Mouse (Mus musculus): ENCODE data around the gene Esyt1.
A peak's percentile ranks its signal among the peaks of the same experiment; 100 is the strongest.
"Not testable (repeated sequence)": the region's sequence is repeated elsewhere in the genome, so short reads cannot be mapped to it uniquely, and the experiment has no call there.

The Esyt1 gene

DNA sequence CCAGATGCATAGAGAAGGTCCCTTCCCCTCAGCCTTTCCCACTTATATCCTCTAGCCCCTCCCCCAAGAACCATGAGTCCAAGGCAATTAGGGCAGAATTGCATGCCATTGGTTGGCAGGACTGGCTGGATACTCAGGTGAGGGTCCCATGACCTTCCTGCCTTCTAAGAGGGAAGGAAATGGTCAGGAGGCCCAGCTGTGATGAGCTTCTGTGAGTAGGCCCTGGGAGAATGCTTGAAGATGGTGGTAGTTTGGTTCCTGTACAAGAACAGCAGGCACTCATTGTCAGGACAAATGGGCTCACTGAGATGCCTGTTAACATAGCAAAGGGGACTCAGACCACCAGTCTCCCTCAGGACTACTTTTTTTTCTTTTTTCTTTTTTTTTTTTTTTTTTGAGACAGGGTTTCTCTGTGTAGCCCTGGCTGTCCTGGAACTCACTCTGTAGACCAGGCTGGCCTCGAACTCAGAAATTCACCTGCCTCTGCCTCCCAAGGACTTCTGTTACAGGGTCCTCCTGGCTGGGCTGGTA lies 12.7 kb upstream of the Esyt1 start:
- no peak for DNase-seq (ENCODE audit: low spot score in 2 of 2)

GRCm38 (mm10) chr10:128536266-128536940 lies 10.7 kb upstream of the Esyt1 start:
- DNase-seq (ENCODE audit: low spot score in 2 of 2): peak; percentile 90 to 91

DNA sequence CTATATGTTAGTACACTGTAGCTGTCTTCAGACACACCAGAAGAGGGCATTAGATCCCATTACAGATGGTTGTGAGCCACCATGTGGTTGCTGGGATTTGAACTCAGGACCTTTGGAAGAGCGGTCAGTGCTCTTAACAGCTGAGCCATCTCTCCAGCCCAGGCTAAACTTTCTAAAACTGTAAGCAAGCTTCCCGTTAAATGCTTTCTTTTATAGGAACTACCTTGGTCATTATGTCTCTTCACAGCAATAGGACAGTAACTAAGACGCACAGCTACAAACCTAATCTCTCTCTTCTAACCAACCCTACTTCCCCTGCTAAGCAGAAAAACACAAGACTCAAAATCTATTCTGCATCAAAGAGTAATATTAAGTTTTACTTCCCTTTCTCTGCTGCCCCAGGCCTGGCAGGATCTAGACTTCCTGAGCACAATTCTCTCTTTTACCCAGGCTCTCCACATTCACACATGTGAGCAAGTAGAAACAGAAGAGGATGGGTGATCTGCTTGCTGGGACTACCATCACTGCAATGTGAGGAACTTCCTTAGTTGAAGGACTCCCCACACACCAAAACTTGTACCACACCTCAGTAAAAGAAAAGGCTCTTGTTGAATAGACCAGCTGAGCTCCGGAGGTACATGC lies 10.1 kb upstream of the Esyt1 start:
- no peak for DNase-seq (ENCODE audit: low spot score in 2 of 2)

DNA sequence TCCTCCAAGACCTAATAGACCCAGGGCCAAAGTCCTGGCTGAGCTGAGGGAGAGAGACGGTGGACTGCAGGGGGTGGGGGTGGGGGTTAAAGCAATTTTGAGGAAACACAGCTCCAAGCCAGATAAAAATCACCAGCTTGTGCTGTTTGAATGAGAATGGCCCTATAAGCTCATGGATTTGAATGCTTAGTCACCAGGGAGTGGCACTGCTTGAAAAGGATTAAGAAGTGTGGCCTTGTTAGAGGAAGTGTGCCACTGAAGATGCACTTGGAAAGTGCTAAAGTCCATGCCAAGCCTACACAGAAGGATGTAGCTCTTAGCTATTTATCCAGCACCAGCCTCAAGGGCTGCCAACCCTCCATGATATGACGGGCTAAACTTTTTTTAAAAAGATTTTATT lies 9.5 kb upstream of the Esyt1 start:
- no peak for DNase-seq (ENCODE audit: low spot score in 2 of 2)

GRCm38 (mm10) chr10:128526366-128527356 lies 990 bp upstream of the Esyt1 start:
- DNase-seq (ENCODE audit: low spot score in 2 of 2): no peak

DNA sequence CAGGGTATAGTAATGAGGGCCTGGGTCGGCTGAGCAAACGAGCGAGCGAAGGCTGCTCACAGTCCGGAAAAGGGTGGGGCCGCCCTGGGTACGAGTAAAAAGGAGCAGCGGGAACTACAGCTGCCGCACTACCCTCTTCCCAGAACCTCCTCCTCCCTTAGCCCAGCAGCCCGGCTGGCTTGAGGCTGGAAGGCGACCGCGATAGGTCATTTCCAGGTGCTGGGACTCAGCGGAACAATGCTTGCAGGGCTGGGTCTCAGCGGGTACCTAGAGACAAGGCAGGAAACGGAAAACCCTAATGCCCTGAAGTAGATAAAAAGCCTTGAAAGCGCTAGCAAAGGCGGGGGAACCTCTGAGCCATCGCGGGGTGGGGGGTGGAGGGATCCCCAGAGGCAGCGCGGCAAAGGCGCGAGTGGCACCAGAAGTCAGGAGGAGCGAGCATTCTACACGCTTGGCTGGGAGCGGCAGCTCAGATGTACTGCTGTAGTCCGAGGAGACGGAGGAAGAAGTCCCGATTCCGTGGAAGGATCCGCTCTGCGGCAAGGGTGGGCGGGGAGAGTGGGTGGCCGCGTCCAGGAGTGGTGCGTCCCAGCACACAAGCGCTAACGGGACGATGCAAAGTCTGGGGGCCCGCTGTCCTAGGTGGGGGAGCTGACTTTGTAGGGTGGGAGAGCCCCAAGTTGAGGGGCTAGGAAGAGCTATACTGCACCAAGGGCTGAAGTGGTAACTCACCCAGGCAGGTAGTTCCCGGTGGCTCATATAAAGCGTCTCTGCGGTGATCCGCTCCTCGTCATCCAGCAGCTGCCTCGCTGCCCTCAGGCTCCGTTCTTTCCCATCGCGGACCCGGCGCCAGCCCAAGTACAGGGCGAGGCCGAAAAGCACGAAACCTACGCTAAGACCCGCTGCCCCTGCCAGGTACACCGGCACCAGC lies 674 bp downstream of the Esyt1 start:
- DNase-seq (ENCODE audit: low spot score in 2 of 2): peak; percentile 57 to 64

- DNase-seq (ENCODE audit: low spot score in 2 of 2): no peak
Observed at GRCm38 (mm10) chr10:128524111-128524731, 1.4 kb downstream of the Esyt1 start.

GRCm38 (mm10) chr10:128522351-128522750 lies 3.3 kb downstream of the Esyt1 start:
- no peak for DNase-seq (ENCODE audit: low spot score in 2 of 2)

GRCm38 (mm10) chr10:128520591-128520990 lies 5.1 kb downstream of the Esyt1 start:
- no peak for DNase-seq (ENCODE audit: low spot score in 2 of 2)

GRCm38 (mm10) chr10:128518833-128519232 lies 6.8 kb downstream of the Esyt1 start:
- peak in 1 of 2 experiments; percentile 51 for DNase-seq (ENCODE audit: low spot score in 2 of 2)

GRCm38 (mm10) chr10:128516677-128517076 lies 9.0 kb downstream of the Esyt1 start:
- no peak for DNase-seq (ENCODE audit: low spot score in 2 of 2)

- DNase-seq (ENCODE audit: low spot score in 2 of 2): no peak
Observed at GRCm38 (mm10) chr10:128516029-128516428, 9.6 kb downstream of the Esyt1 start.

DNA sequence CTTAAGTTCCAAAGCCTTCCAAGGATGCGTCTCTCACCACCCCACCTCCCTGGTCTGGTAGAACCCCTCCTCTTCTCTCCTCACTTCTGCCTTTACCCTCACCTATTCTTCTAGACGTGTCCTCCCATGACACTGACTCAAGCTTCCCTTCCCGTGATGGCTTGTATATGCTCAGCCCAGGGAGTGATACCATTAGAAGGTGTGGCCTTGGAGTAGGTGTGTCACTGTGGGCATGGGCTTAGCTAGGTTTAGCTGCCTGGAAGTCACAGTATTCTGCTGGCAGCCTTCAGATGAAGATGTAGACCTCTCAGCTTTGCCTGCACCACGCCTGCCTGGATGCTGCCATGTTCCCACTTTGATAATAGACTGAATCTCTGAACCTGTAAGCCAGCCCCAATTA lies 10.6 kb downstream of the Esyt1 start:
- no peak for DNase-seq (ENCODE audit: low spot score in 2 of 2)

DNA sequence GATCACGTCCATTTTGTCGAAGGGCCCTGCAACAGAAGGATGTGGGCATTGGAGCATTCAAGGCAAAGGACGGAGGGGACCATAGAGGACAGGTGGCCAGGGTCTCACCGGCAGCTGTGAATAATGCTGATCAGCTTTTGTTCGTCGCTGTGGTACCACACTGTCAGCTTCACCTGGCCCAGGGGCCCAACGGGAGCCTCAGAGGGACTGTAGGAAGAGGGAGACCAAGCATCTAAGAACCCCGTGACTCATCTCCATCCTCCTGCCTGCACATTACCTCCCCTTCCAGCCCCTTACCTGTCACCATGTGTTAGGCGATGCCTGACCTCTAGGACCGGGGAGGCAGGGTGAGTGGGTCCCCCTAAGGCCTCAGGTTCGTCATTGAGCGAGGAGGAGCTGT lies 13.9 kb downstream of the Esyt1 start:
- DNase-seq (ENCODE audit: low spot score in 2 of 2): no peak

- no peak for DNase-seq (ENCODE audit: low spot score in 2 of 2)
Observed at GRCm38 (mm10) chr10:128511189-128511588, 14.5 kb downstream of the Esyt1 start.

- no peak for DNase-seq (ENCODE audit: low spot score in 2 of 2)
Observed at GRCm38 (mm10) chr10:128510301-128510700, 15.4 kb downstream of the Esyt1 start.

DNA sequence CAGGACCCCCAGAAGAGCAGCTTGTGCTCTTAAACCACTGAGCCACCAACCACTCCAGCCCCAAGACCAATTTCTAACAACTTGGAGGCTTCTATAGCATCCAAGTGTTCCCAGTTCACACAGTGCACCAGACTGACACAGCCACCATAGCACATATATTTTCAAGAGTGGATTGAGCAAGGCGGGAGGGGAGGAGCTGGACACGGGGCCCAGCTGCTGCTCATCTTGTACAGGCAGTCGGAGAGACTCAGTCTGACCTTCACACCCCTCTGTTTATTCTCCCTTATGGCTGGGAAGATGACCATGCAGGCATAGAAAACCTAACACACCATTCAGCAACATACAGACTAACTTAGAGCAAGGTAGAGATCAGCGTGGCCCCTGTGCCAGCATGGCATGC lies 15.8 kb downstream of the Esyt1 start:
- DNase-seq (ENCODE audit: low spot score in 2 of 2): no peak

DNA sequence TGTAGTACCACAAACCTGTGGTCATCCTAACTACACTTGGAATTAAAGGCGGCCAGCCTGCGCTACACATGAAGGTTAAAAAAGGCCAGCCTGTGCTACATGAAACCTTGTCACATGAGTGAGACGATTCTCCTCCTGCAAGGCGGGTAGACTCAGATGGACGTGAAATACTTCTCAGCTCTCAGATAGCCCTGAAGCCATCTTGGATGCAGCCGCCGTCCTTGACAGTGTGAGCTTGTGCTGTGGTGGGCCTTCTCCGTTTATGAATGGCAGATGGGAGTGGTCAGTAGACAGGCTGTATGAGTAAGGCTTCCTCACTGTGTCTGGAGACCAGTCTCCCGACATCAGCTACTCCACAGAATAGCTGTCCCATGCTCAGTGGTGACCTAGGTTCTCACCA lies 16.5 kb downstream of the Esyt1 start:
- no peak for DNase-seq (ENCODE audit: low spot score in 2 of 2)

GRCm38 (mm10) chr10:128508260-128508659 lies 17.4 kb downstream of the Esyt1 start:
- no peak for DNase-seq (ENCODE audit: low spot score in 2 of 2)

DNA sequence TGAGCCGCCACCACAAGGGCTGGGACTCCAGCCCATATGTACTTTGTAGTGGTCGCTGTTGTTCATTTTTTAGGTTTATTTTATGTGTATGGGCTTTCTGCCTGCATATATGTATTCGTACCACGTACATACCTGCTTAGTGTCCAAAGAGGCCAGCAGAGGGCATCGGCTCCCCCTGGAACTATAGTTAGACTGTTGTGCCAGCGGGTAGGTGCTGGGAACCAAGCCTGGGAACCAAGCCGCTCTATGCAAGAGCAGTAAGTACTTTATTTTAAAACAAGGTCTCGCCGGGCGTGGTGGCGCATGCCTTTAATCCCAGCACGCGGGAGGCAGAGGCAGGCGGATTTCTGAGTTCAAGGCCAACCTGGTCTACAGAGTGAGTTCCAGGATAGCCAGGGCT lies 19.7 kb downstream of the Esyt1 start:
- no peak for DNase-seq (ENCODE audit: low spot score in 2 of 2)

- DNase-seq (ENCODE audit: low spot score in 2 of 2): not testable (repeated sequence)
Observed at GRCm38 (mm10) chr10:128505371-128505667, 20.4 kb downstream of the Esyt1 start.

All from right cerebral cortex, postnatal 10 days (tissue).